Mouse (Mus musculus) CH12F3 (cell line): ENCODE measurements around the gene Cmtm2b.

Experiments used
- in situ Hi-C: fragments of 300-500 bp; cut with MboI; formaldehyde crosslinking; loops from 2 replicates; pipeline ENCODE4 v1.14.3; 2020; ENCODE audit warnings: low sequenced_read_pairs

Cmtm2b gene

DNA sequence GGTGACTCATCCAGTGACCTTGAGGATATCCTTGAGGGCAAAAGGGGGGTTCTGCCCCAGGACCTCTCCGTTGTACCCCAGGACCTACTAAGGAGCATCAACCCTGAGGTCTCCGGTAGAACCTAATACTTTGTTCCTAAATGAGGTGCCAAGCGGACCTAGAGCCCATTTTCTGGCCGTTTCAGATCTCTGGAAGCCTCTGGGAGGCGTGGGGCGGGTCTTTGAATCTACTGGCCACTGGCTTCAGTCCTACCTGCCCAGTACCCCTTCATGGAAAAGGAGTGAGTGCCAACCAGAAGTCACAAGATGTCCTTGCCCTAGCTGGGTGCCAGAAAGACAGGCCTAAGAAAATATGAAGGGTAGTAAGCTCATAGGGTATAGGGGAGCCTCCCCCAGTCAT lies 19.6 kb downstream of the Cmtm2b start:
- in situ Hi-C loops = no loop called here

DNA sequence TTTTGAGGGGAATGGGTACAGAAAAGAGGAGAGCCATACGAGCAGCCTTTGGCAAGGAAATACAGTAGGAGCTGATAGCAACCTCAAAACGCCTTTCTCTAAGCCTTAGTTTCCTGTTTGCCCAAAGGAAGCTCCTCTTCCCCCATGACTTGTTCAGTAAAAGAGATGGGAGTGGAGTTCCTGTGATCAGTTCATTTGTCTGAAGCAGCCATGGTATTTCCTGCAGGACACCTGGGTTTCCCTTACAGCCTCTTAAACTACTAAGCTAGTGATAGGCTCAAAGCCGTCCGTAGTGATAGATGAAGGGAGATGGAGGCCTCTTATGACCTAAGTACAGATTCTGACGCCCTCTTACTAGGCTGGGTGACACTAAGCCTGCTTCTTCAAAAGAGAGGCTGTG lies 20.4 kb downstream of the Cmtm2b start:
- in situ Hi-C loops = no loop called here

GRCm38 (mm10) chr8:104343957-104344356 lies 21.9 kb downstream of the Cmtm2b start:
- in situ Hi-C loops = no loop called here

GRCm38 (mm10) chr8:104344622-104345021 lies 22.6 kb downstream of the Cmtm2b start:
- in situ Hi-C loops = no loop called here

- in situ Hi-C loops = no loop called here
Measured at GRCm38 (mm10) chr8:104346706-104347105, 24.7 kb downstream of the Cmtm2b start.

DNA sequence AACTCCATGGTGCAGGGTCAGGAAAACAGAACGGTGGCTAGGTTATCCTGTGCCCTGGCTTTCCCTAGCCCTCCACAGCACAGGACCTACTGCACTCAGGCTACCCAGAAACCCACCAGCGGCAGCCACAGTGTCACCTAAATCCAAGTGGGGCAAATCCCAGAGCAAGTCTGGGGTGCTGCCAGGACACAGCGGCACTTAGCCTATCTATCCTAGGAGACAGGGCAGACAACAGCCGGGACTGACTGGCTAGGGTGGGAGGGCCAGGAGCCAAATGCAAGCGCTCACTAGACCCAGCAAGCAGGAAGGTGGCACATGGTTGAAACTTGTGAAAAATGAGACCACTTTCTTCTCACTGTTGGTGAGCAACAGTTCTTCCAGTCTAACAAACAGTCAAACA lies 26.9 kb downstream of the Cmtm2b start:
- in situ Hi-C loops = no loop called here

DNA sequence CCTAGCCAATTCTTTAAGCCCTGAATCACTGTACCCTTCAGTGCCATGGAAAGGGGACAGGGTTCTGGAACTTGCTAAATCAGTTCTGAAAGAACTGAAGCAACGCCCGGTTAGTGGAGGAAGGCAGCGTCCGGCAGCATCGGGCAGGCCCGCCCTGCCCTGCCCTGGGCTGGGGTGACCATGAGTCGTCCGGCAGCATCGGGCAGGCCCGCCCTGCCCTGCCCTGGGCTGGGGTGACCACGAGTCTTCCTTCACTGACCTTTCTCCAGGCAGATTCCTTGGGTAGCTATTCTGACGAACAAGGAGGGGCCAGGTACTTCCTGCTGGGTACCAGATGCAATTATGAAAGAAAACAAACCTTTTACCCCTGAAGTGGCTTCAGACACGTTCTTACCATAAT lies 28.0 kb downstream of the Cmtm2b start:
- in situ Hi-C loops = no loop called here

GRCm38 (mm10) chr8:104353186-104353585 lies 31.2 kb downstream of the Cmtm2b start:
- in situ Hi-C loops = no loop called here

DNA sequence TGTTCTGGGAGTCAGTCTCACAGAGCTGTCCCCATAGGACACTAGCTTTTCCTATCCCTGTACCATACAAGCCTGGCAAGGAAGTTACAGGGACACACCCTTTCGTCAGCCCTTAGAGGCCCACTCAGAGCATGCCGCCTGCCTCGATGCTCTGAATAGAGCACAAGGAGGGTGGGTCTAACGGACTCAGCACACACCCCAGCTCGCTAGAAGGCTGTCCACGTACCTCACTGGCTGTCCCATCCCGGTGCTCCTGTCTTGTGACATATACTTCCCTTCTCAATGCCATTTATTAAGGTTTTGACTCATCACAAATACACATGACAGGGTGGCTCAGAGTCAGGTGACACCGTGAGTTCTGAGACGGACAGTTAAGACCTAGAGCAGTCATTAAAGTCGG lies 32.5 kb downstream of the Cmtm2b start:
- in situ Hi-C loops = no loop called here

DNA sequence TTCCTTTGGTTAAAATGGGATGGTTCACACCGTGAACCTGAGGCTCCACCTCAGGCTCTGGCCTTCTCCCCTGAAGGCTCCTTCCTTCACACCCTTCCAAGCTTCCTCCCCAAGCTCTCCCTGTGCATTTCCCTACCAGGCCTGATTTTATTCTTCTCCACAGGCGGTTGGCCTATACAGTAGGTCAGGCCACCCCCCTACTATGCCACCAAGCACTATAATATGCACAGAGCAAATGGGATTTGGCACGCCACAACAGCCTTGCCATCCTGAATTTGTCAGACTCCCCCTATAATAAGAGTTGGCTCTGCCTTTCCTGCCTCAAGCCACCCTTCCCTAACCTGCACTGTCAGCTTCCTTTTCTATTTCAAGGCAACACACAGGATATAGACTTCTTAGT lies 36.6 kb downstream of the Cmtm2b start:
- in situ Hi-C loops = no loop called here

DNA sequence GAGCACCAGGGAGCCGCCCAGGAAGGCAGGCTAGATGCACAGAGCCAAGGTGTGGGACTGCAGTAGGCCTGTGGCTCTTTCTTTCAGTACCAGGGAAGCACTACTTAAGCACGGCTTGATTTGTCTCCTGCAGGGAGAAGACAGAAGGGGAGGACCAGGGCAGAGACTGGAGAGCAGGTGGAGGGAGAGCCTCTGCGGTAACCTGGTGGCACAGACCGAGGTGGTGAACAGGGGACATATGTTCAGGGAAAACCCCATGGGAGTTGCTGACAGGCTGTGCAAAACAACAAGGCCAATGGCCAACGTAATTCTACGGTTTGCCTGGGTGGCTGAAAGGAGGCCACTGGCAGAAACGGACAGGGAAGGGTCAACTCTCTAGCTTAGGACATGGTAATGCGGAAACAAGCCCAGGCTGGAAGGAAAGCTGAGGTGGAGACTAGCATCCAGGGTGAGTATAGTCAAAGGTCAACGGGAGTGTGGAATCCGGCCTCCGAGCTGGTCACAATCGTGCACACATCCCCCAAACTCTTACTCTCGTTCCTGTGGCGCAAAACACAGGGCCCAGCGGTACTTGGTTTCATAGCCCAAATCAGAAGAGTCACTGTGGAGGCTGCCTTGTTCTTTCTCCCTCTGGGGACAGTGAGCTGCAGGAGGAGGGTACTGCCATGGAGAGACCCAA lies 37.9 kb downstream of the Cmtm2b start:
- in situ Hi-C loops = no loop called here

DNA sequence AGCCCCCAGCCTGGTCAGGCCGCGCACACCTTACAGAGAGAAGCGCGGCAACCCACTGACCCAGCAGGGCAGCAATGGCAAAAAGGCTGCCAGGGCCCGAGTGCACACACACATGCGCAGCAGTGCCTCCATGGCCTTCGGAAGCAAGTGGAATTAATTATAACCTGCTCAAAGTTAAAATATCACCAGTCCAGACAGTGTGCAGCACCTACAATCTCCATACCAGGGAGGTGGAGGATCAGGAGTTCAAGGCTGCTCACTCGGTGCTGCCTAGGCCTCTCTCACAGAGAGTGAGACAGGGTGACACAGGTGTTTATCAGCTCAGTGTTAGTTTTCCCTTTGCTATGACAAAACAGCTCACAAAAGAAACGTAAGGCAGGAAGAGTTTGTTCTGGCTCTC lies 43.7 kb downstream of the Cmtm2b start:
- in situ Hi-C loops = no loop called here

DNA sequence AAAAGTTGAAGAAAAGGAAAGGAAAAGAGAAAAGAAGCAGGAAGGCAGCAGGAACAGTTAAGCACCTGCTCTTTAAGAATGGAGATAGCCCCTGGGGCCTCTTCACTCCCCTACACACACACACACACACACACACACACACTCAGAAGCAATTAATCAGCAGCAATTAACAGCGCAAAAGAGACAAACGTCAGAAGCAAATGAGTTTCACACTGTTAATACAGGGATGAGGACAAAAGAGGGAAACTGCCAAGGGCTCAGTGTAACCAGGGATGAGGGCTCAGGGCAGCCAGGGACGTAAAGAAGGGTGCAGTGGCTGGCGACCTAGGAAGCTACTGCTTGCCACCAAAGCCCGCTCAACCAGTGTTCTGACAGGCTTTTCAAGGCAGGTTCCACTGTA lies 45.4 kb downstream of the Cmtm2b start:
- in situ Hi-C loops = no loop called here

DNA sequence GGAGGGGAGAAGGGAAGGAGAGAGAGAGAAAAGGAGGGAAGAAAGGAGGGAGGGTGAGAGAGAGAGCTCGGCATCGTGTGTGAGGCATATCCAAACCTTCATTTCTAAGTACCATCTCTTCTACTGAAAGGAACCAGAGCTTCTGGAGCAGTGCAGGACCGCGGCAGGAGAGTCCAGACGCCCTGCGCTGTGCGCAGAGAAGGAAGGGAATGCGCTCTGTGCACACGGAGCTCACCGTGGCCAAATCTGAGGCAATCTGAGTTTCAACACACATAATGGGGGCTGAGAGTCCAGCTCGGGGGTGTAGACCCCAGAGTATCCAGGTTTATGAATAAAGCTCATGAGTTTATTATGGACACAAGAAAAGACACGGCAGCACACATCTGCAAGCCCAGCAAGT lies 47.6 kb downstream of the Cmtm2b start:
- in situ Hi-C loops = no loop called here

DNA sequence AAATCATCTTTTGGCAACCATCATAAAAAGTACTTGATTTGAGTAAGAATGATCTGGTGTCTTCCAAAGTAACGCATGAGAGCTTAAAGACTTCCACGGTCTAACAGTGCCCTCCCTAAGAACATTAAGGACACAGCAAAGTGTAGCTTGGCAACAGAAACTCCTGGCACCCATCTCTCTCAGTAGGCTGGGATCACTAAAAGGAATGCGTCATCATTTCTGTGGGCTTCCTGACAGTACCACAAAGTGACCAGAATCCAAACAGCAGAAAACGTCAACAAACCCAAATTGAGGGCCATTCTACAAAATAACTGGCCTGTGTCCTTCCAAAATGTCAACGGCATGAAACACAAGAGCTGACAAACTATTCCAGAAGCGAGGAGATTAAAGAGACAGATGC lies 48.0 kb downstream of the Cmtm2b start:
- in situ Hi-C loops = no loop called here

DNA sequence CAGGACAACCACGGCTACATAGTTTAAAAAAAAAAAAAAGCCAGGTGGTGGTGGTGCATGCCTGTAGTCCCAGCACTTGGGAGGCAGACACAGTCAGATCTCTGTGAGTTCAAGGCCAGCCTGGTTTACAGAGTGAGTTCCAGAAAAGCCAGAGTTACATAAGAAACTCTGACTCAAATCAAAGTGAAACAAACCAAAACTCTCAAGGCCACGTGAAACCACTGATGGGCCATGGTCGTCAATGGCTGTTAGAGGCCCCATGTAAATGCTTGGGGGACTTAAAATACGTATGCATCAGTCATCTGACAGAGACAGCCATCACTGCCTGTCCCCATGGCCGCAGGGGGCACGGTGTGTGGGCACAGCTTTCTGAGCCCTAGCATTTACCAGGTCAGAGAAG lies 49.1 kb downstream of the Cmtm2b start:
- in situ Hi-C loops = no loop called here

GRCm38 (mm10) chr8:104373779-104374178 lies 51.7 kb downstream of the Cmtm2b start:
- in situ Hi-C loops = no loop called here

GRCm38 (mm10) chr8:104374269-104374668 lies 52.2 kb downstream of the Cmtm2b start:
- in situ Hi-C loops = no loop called here

- in situ Hi-C loops = no loop called here
Measured at GRCm38 (mm10) chr8:104374864-104375846, 53.1 kb downstream of the Cmtm2b start.

GRCm38 (mm10) chr8:104375959-104376358 lies 53.9 kb downstream of the Cmtm2b start:
- in situ Hi-C loops = no loop called here

DNA sequence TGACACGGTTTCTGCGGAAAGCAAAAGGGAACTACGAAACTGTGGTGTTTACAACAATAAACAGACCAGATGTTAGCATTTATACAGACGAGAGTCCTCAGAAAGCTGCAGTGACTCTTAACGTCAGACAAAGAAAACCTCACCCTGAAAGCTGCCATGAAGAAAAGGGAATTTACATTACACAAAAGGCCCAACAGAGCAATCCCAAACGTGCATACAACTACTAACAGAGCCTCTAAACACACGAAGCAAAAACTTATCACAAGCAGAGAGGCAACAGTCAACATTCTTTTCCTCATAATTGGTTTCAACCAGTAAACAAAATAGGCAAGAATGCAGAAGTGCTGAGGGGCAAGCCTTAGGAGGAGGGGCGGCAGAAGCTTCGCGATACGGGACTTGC lies 54.6 kb downstream of the Cmtm2b start:
- in situ Hi-C loops = no loop called here

DNA sequence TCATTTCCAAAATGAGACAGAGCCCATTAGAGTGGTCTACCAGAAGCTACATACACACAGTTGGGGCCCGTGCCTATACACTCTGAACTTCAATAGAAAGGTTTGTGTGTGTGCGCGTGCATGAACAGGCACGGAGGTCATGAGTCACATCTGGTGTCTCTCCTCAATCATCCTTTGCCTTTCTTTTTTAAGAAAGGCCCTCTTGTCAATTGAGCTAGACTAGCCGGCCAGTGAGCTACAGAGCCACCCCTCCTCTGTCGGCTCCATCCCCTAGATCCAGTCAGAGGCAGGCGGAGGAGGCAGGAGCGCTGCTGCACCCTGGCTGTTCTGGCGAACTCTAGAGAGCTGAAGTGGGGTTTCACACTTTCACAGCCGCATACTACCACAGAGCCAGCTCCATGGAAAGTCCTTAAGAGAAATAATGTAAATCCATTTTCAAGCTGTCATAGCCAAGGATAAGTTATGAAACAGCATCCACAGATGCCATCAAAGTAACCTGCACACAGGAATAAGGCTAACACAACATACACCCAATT lies 57.3 kb downstream of the Cmtm2b start:
- in situ Hi-C loops = no loop called here
